Mouse (Mus musculus) erythroid progenitor cell, adult 5-6 weeks (primary cell): ENCODE data around the gene Pld4. TPM values are rescaled to one million over a fixed set of nuclear protein-coding genes. Genes with fewer than 3 reads are reported as not detected.

ENCODE experiments used
- ATAC-seq: replicated peaks from 2 replicates; pipeline ENCODE4 v1.8.0; 2016; ENCODE audit warnings: moderate number of reproducible peaks, mild to moderate bottlenecking, moderate TSS enrichment, inconsistent platforms; ENCODE audit not compliant: poor library complexity, low FRiP score, severe bottlenecking
- total RNA-seq, 2 experiments: library from RNA; stranded (forward) in 1 of 2; stranded (reverse) in 1 of 2; fragments of 150-400 nt in 1 of 2; fragments of 186-747, 209-891 nt in 1 of 2; gene quantifications; 2 replicates each; pipeline versions ENCODE4 v1.2.3 to v1.2.4; 2015 to 2017; ENCODE audit warnings: low replicate concordance in 2 of 2

Pld4 gene
- total RNA-seq (2015; ENCODE audit: low replicate concordance), result 20.1 and 29.9 TPM in 2 replicates
- 8.9 and 14.0 TPM in 2 replicates for total RNA-seq (2017; ENCODE audit: low replicate concordance)

DNA sequence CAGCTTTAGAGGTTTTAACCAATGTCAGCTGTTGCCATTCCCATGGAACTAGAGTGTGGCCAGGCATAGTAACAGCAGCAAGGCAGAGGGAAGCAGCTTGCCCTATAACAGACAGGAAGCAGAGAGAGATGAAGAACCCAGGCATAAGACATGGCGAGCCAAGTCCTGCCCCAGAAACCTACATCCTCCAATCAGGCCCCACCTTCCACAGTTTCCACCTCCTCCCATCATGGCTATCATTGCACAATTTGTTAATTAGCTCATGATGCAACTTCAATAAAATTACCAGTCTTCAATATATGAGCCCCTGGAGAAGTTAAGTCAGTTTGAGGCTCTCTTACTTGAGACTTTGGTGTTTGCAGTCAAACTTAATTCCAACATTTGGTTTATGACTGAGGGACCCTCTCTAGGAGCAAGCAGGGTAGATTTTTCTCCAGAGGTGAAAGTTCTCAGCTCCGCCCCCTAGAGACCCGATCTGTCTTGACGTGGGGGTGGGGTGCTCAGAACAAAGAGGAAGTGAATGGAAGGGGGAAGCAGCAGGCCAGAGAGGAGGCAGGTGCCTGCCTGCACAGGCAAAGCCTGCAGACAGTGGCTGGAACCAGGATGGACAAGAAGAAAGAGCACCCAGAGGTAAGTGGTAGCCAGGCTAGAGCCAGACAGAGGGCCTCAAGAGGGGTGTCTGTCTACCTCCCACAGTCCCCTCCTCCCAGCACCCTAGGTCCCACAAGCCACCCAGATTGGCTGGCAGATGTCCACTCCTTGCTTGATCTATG is at the start of gene Pld4:
TSS of gene Pld4 (plus strand) at position 502 of the 773 bp plus-strand sequence.
- no peak for ATAC-seq

DNA sequence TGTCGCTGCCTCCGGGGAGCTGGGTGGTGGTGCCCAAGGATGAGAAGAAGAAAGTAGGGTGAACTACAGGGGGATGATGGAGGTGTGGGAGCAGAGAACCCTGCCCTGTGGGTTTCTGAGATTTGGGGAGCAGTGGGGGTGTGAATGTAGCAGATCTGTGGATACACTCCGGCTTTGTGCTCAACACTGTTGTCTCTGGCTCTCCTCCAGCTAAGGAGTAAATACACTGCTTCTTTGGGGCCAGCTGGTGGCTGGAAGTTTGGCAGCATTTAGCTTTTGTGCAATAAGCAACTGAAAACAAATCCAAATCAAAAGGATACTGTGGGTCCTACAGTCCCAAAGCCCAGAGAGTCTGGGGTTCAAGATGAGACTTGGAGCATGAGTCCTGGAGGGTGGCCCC is 46.5 kb upstream of the Pld4 start:
- ATAC-seq, result no peak

DNA sequence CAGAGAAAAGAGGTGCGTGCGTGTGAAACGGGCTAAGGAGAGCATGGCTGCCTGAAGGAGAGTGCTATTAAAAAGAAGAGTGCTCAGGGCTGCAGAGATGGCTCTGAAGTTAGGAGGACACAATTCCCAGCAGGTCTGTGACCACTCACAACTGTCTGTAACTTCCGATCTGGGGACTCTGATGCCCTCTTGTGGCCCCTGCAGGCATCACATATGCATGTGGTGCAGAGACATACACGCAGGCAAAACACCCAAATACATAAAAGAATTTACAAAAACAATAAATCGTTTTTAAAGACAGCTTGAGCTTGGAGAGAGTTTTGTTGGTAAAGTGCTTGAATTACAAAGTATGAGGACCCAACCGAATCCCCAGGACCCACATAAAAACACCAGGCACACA is 43.3 kb upstream of the Pld4 start:
- no peak for ATAC-seq

DNA sequence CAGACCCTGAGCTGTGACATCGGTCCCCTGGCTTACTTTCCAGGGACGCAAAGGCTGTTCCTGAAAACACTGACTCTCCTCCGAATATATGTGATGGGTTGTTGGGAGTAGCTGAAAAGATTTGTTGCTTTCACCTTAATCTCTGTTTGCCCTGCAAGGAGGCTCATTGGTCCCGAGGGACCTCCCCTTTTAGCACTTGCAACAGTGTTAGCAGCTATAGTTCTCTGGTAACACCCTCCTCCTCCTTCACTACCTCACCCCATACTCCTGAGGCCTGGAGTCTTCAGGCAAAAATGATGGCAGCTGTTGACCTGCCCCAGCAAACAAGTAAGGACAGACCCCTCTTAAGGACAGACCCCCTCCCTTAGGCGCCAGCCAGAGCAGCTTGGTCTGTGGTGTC is 41.5 kb upstream of the Pld4 start:
- ATAC-seq, result no peak

DNA sequence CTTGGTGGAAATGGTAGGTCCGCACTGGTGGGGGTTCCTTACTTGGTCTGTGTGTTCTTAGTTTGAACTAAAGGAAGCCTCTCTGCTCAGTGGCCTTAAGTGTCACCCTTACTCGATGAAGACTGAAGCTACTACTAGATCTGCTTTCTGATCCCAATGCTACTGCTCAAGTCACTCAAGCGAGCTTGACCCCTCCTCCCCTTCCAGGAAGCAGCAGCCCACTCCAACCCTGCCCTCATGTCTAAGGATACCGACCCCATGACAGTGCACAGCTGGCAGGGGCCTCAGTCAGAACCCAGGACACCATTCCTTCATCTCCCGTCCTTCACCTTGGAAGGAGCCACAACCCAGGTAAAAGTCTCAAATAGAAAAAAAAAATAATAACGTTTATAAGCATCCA is 40.2 kb upstream of the Pld4 start, which contains the start of gene Cep170b:
TSS of gene Cep170b (plus strand) at position 240 of the 400 bp plus-strand sequence.
- ATAC-seq, result no peak

DNA sequence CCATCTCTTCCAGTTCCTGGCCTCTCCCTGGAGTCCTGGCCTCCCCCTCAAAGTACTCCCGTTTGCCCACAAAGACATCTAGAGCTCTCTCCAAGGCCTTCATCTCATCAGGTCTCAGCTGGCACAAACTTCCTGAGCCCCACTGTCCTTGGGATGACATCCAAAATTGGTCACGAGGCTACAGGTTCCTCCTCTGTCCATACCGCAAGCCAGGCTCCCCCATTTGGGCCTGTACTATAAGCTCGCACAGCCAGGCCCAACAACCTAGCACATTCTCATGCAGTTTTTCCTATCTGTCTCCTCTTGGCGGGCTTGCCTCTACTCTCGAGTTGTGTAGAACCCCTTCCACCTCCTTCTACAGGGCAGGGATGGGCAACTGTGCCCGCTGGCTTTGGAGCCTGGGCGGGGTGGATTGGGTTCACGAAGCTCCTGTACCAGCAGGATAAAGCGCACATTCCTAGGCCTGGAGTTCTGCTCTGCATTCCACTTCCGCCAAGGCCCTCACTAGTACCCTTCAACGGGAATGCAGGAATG is 39.5 kb upstream of the Pld4 start:
- no peak for ATAC-seq

DNA sequence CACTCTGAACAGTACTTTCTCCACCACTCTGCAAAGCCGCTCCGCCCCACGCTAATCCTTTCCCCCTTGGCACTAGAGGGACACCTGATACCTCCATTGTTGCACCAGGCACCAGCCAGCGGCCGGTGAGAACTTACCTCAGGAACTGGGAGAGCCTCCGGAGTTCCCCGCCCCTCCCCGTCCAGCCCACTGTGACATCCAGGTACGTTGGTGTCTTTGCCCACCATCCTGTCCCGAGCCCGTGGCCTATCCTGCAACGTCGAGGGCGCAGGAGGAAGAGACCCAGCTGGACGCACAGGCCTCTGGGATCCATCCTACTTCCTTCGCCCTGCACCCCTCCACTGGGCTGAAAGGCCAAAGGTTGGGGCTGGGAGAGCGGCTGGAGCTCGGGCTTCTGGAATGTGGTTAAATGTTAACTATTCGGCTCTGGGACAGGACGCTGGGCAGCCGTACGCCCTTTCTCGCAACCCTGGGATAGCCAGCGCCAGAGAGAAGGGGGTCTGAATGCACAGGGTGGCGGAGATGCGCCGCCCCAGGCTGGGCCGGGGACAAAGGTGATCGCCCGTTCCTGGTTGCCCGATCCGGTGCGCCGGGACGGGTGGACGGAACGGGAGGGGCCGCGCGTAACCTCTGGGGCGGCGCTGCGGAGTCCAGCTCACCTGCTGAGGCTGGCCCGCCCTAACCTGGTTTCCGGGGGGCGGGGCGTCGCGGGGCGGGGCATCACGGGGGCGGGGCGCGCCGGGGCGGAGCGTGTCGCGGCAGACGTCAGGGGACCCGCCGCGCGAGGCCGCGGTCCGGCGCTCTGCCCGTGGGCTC is 38.8 kb upstream of the Pld4 start:
- no peak for ATAC-seq

DNA sequence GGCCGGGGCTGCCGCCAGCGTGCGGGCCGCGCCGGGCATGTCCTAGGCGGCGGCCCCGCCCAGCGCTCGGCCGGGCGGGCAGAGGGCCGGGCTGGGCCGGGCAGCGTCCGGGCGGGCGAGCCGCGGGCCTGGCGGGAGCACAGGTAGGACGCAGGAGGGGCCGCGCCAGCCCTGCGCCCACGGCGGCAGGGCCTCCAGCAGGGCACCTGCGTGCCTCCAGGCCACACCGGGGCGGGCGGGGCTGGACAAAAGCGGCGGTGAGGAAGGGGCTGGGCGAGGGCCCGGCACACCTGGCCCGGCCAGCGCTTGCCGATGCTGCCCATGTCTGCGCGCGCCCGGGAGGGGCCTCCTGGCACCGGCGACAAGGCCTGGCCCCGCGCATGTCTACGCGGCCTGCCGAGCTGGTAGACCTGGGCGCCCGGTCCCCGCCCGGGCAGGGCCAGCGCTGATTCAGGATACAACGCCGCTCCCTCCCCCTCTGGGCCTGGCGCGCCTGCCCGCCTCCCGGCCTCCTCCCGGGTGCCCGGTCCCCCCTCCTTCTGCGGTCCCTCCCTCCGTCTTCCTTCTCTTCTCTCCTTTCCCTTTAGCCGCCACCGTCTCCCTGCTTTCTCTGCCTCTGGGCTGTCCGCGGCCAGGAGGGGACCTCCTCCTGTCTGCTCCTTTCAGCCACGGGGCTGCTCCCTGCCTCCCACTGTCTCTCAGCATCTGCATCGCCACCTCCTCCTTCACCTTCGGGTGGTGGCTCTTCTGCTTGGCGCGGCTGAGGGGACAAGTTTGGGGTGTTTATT is 38.0 kb upstream of the Pld4 start:
- ATAC-seq, result no peak

DNA sequence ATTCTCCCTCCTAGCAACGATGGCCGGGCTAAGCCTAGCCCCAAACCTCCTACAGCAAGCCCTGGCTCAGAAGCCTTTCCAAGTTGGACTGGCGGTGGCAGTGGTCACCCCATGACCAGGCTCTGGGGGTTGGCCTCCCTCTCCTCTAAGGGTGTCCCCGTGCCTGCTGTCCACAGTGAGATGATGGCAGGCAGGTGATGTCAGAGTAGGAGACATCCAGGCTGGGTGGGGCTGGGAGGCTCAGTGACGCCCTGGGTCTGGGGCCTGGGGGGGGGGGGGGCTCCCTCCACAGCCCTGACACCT is 37.5 kb upstream of the Pld4 start:
- no peak for ATAC-seq

DNA sequence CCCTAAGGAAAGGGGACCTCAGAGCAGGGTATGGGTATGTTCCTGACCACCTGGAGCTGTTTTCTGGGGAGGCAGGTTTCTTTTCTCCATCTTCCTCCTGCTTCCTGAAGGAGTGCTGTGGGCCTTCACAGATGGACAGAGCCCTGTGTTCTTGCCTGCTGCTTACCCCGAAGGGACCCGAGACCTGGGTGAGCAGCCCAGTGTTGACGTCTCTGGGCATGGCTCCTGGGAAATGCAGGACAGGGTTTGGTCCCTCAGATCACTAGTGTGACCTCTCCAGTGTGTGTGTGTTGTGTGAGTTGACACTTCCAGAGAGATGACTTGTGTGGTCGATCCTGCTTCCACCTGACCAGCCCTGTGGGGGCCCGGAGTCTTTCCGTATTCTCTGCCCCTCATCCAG is 37.0 kb upstream of the Pld4 start:
- no peak for ATAC-seq

DNA sequence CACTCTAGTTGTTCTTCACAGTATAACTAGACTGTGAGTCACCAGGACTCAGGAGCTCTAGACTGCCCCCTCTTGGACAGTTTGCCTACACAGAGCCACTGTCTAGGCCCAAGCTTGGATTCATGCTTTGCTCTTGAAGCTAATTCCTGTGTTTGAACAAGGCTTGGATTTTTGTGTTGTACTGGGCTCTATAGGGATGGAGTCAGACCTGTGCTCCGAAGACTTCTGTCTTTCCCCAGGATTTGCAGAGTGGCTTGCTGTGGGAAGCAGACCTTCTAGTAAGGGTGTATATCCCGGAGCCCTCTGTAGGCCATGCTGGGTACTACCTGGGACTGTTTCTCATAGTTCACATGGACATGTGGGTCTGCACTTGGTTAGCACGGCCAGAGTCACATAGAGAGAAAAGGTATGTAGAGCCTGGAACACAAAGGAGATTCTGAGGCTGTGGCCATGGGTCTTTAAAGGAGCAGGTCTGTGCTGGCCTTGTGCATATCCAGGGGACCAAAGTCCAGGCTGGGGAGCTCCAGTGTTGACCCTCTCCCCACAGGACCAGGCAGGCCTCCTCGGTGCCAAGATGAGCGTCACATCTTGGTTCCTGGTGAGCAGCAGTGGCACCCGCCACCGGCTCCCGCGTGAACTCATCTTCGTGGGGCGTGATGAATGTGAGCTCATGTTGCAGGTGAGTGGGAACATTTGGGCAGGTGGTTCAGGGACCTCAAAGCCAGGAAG is 36.2 kb upstream of the Pld4 start:
- no peak for ATAC-seq

DNA sequence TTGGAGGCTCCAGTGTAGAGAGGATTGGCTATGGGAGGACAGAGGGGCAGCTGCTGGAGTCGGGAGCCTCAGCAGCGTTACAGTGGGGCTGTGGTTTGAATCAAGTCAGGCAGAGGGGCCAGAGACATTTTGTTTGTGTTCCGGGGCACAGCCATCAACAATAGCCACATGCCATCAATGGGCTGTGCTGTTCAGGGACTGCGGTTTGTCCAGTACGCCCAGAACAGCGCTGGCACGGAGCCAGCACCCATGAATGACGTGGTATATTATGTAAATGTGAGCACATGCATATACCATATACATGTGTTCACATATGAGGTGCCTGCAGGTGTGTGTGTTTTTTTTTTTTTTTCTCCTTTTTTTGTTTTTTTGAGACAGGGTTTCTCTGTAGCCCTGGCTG is 32.7 kb upstream of the Pld4 start:
- no peak for ATAC-seq

DNA sequence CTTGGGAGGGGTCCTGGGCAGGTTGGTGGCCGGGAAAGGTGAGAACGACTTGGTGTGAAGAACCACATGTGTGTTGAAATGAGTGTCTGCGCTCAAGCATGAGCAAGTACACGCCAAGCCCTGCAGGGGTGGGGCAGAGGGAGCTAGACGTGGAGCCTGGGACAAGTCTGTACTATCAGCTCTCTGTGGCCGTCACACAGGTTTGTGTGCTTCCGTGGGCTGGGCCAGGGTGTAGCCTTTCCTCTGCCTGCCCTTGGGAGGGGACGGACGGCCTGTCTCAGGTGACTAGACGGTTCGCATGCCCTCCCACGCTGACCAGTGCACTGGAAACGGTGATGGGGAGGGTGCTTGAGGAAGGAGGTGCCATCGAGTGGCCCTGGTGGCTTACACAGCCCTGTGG is 29.6 kb upstream of the Pld4 start:
- no peak for ATAC-seq

DNA sequence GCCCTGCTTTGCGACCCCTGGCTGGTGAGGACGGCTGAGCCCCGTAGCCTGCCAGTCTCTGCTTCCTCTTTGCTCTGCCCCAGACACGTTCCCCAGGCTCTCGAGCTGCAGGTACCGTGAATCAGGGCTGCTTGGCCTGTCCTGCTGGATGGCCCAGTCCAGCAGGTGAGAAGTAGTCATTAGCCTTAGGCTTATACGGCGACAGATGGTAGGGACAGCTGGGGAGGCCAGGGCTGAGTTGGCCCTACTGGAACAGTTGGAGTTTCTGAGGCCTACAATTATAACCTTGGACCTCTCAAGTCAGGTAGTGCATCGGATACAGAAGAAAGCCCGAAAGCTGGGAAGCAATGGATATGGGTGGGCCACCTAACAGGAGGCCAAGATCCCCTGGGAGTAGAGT is 27.9 kb upstream of the Pld4 start:
- ATAC-seq, result no peak

DNA sequence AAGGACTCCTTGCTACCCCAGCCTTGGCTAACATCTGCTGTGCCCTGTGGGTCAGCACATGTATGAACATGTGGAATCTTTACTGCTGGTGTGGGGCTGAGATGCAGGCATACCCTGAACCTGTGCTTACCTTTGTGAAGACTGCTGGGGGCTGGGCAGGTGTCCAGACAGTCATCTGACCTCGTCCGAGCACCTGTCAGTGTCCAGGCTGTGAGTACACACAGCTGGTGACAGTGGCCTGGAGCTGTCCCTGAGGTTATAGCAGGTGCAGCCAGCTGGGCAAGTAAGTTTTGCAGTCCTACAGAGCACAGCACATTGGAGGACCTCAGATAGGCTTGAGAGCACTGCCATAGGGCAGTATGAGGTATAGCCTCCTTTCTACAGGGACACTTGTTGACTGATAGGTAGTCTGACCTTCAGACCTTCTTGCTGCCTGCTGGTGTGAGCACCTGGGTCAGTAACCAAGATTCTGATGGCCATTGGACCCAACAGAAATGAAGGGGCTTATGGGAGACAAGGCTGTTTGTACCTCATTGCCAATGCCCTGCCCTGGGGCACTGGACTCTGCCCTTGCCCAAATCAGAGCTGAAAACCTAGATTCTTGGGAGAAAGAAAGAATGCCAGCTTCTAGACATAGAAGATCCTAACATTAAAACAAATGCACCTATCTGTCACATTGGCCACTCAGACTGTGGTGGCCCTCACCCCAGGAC is 26.2 kb upstream of the Pld4 start:
- ATAC-seq, result no peak

DNA sequence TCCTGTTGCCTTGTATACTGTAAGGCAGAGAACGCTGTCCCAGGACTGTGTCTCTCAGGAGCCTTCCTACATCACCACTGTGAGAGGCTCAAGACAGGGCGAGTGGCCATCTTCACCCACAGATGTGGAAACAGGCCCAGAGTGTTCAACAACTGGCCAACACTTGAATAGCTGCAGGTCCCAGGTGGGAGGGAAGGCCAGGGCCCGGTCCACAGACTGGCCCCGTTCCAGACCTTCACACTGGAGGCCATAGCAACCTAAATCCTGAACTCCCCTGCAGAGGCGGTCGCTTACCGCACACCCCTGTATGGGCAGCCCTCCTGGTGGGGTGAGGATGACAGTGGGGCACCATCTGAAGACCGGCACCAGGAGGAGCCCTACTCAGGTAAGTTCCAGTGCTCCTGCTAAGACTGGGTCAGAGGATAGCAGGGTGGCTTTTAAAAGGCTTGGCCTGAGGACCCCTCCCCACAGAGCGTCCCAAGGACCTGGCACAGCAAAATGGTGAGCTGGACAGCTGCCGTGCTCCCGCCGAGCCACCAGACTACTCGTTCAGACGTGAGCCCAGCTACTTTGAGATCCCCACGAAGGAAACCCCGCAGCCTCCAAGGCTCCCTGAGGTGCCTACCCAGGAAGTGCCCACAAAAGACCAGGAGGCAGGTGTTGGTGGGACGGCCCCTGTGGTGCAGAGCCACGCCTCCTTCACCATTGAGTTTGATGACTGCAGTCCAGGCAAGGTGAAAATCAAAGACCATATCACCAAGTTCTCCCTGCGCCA is 25.4 kb upstream of the Pld4 start:
- ATAC-seq, result no peak

DNA sequence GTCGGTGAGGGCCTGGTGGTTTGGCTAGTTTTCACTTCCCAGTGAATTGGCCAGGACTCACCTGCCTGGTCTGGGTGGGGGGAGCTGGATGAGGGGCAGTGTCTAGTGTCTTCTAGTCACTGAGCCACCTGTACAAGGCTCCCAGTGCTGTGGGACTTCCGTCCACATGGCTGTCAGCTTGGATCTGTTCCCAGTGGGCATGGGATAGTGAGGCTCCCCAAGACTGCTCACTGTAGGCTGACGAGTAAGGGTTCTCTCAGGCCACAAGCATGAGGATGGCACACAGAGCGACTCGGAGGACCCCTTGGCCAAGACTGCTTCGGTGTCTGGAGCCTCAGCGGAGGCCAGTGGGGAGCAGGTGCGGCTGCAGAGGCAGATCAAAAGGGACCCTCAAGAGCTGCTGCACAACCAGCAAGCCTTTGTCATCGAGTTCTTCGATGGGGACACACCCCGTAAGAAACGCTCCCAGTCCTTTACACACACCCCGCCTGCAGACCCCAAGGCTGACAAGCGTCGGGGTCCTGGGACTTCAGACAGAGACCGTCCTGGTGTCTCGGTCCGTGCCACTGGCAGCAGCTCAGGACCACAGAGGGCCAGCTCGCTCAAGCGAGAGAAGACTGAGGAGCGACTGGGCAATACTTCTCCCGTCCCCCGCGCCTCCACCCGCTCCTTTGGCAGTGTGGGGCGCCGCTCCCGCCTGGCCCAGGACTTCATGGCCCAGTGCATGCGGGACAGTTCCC is 24.4 kb upstream of the Pld4 start:
- no peak for ATAC-seq

DNA sequence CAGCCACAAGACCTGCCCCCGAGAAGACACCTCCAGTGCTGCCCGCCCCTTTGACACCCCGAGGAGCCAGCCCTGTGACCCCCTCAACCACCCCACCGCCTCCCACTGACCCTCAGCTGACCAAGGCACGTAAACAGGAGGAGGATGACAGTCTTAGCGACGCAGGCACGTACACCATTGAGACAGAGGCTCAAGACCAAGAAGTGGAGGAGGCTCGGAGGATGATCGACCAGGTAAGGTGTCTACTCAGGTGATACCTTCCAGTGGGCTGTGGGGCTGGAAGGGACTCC is 23.9 kb upstream of the Pld4 start:
- ATAC-seq, result no peak
